ENCODE assay signal across 19 mouse cellular contexts in the genomic region with DNA sequence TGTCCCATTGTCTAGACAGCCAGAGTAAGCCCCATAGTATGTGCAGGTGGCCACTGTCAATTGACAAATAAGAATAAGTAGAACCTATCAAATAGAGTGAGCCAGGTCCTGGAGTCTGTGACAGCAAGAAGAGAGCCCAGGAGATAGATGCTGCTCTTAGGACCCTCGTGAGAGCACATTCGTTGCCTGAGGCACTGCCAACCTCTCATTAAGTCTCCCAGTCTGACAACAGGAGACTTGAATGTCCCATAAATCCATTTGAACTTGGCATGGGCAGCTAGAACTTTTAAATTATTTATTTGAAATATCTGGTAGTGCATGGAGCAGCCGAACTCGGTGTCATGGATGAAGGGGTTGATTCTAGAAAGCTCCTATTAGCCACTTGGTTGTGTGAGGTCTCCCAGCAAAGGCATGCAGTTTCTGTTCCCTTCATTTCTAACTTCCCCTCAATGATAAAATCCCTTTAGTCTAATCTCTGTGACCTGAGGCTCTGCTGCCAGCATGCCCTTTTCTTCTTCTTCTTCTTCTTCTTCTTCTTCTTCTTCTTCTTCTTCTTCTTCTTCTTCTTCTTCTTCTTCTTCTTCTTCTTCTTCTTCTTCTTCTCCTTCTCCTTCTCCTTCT. TPM values are rescaled to one million over a fixed set of nuclear protein-coding genes. Genes with fewer than 3 reads are reported as not detected.
DNase-seq lines count a peak whose midpoint lies in the region; ATAC-seq and TF ChIP-seq lines count a peak whose summit lies in the region.
"Had no signal": no experiment of that assay in that cellular context is flagged by ENCODE, and none has a peak within 500 bp of the region (broad histone marks: within the 10 kb centered on the region; RNA-seq: fewer than 3 reads in every experiment).

No protein-coding gene starts in this region.

- peaks cover 8% of the 10 kb centered on the region for H3K27me3 ChIP-seq in forebrain, embryonic 10.5 days (ENCODE audit: poor library complexity, severe bottlenecking)
- no peaks in the 10 kb centered on the region for H3K27me3 ChIP-seq in forebrain, embryonic 11.5 days (ENCODE audit: control insufficient read depth, insufficient read depth, low read length)
- peaks cover 3% of the 10 kb centered on the region; the same call in 1 of the 2 replicates for H3K27me3 ChIP-seq in forebrain, embryonic 13.5 days
- no peaks in the 10 kb centered on the region for H3K27me3 ChIP-seq in forebrain, postnatal 0 days (ENCODE audit: insufficient read depth, low read length)
- H3K27me3 ChIP-seq: embryonic facial prominence, embryonic 12.5 days; heart, embryonic 12.5 days; intestine, embryonic 15.5 days; Patski had no signal

- no peak overlapping the region for H3K4me3 ChIP-seq in forebrain, embryonic 10.5 days
- no peak overlapping the region for H3K4me3 ChIP-seq in forebrain, embryonic 11.5 days (ENCODE audit: low read depth, low read length)
- no peak overlapping the region for H3K4me3 ChIP-seq in forebrain, embryonic 13.5 days
- H3K4me3 ChIP-seq in forebrain, postnatal 0 days (ENCODE audit: low read depth, low read length): no peak overlapping the region
- no peak overlapping the region for H3K4me3 ChIP-seq in olfactory bulb, adult 2 months (ENCODE audit: insufficient read depth, low read depth, low read length)
- H3K4me3 ChIP-seq: embryonic facial prominence, embryonic 12.5 days; heart, embryonic 12.5 days; hindbrain, embryonic 10.5 days; intestine, embryonic 15.5 days had no signal

- no peak for TF ChIP-seq CTCF in forebrain, postnatal 0 days (IDR thresholded peaks at IDR 0.05; ENCODE audit: low read depth)
- TF ChIP-seq CTCF in olfactory bulb, adult 2 months (IDR thresholded peaks at IDR 0.05; ENCODE audit: insufficient read depth, low read depth, low read length): no peak

- no peak for ATAC-seq in forebrain, embryonic 11.5 days (replicated peaks; ENCODE audit: low FRiP score)
- no peak for ATAC-seq in forebrain, embryonic 13.5 days
- peak; percentile 32; the same call in 1 of the 2 replicates for ATAC-seq in forebrain, postnatal 0 days
- no peak for ATAC-seq in activated CD4-positive, CD25-positive, alpha-beta regulatory T cell, adult 4 months
- ATAC-seq: intestine, embryonic 15.5 days; Patski had no signal

- H3K27ac ChIP-seq in forebrain, embryonic 10.5 days: peak overlapping the region; percentile 8; the same call in 1 of the 2 replicates
- no peak overlapping the region for H3K27ac ChIP-seq in forebrain, embryonic 11.5 days (ENCODE audit: low read depth, low read length)
- H3K27ac ChIP-seq in forebrain, embryonic 13.5 days: peak overlapping the region; percentile 71
- peak overlapping the region; percentile 73 for H3K27ac ChIP-seq in forebrain, postnatal 0 days (ENCODE audit: low read depth, low read length)
- peak overlapping the region; percentile 18; the same call in 1 of the 2 replicates for H3K27ac ChIP-seq in olfactory bulb, adult 2 months (ENCODE audit: insufficient read depth, low read depth, low read length)
- H3K27ac ChIP-seq: embryonic facial prominence, embryonic 12.5 days; hindbrain, embryonic 10.5 days; hindbrain, embryonic 14.5 days; intestine, embryonic 15.5 days had no signal

- peaks cover 47% of the 10 kb centered on the region for H3K4me1 ChIP-seq in forebrain, embryonic 10.5 days
- H3K4me1 ChIP-seq in forebrain, embryonic 11.5 days (replicated peaks; ENCODE audit: control insufficient read depth, insufficient read depth, low read length): peaks cover 3% of the 10 kb centered on the region; the same call in 1 of the 2 replicates
- H3K4me1 ChIP-seq in forebrain, embryonic 13.5 days: peaks cover 25% of the 10 kb centered on the region
- H3K4me1 ChIP-seq in forebrain, postnatal 0 days (ENCODE audit: insufficient read depth): peaks cover 5% of the 10 kb centered on the region
- peaks cover 4% of the 10 kb centered on the region for H3K4me1 ChIP-seq in olfactory bulb, adult 2 months (ENCODE audit: control insufficient read depth, insufficient read depth, low read length)
- H3K4me1 ChIP-seq: intestine, embryonic 15.5 days had no signal

- TF ChIP-seq POLR2A in olfactory bulb, adult 2 months (IDR thresholded peaks at IDR 0.05; ENCODE audit: insufficient read depth, low read depth, low read length): no peak

- no peak for DNase-seq in forebrain, embryonic 10.5 days (ENCODE audit: extremely low spot score, low spot score)
- no peak for DNase-seq in forebrain, embryonic 11.5 days (ENCODE audit: low spot score)
- DNase-seq in forebrain, postnatal 0 days: no peak
- no peak for DNase-seq in lung, adult 18-20 months
- no peak for DNase-seq in spleen, postnatal 4 days (ENCODE audit: low spot score in 2 of 2)
- DNase-seq: adrenal gland, postnatal 10 days; cerebellum, adult 2 months; cerebellum, postnatal 10 days; gastrocnemius, postnatal 14 days; kidney, adult 18-20 months had no signal

- no peaks in the 10 kb centered on the region for H3K9me3 ChIP-seq in forebrain, embryonic 10.5 days
- no peaks in the 10 kb centered on the region for H3K9me3 ChIP-seq in forebrain, embryonic 11.5 days (ENCODE audit: control insufficient read depth, low read length)
- no peaks in the 10 kb centered on the region for H3K9me3 ChIP-seq in forebrain, embryonic 13.5 days (replicated peaks)
- H3K9me3 ChIP-seq in forebrain, postnatal 0 days (ENCODE audit: low read length): no peaks in the 10 kb centered on the region
- H3K9me3 ChIP-seq: embryonic facial prominence, embryonic 12.5 days; heart, embryonic 12.5 days; hindbrain, embryonic 10.5 days; intestine, embryonic 15.5 days had no signal

- no peaks in the 10 kb centered on the region for H3K36me3 ChIP-seq in forebrain, embryonic 10.5 days (replicated peaks)
- H3K36me3 ChIP-seq in forebrain, embryonic 11.5 days (ENCODE audit: control insufficient read depth, insufficient read depth, low read length): no peaks in the 10 kb centered on the region
- H3K36me3 ChIP-seq in forebrain, embryonic 13.5 days (ENCODE audit: poor library complexity, severe bottlenecking): no peaks in the 10 kb centered on the region
- H3K36me3 ChIP-seq in forebrain, postnatal 0 days (ENCODE audit: insufficient read depth): no peaks in the 10 kb centered on the region
- H3K36me3 ChIP-seq: embryonic facial prominence, embryonic 12.5 days; heart, embryonic 12.5 days; hindbrain, embryonic 10.5 days; intestine, embryonic 15.5 days had no signal

- no peak overlapping the region for H3K4me2 ChIP-seq in forebrain, embryonic 11.5 days (ENCODE audit: low read depth, low read length, severe bottlenecking)
- H3K4me2 ChIP-seq in forebrain, embryonic 13.5 days: peak overlapping the region; percentile 8; the same call in 1 of the 2 replicates
- peak overlapping the region; percentile 8; the same call in 1 of the 2 replicates for H3K4me2 ChIP-seq in forebrain, postnatal 0 days (ENCODE audit: low read depth)
- H3K4me2 ChIP-seq: embryonic facial prominence, embryonic 12.5 days; heart, embryonic 12.5 days; hindbrain, embryonic 14.5 days; intestine, embryonic 15.5 days had no signal

- no peak overlapping the region for H3K9ac ChIP-seq in forebrain, embryonic 11.5 days (ENCODE audit: low read length)
- H3K9ac ChIP-seq in forebrain, embryonic 13.5 days: no peak overlapping the region
- no peak overlapping the region for H3K9ac ChIP-seq in forebrain, postnatal 0 days
- H3K9ac ChIP-seq: embryonic facial prominence, embryonic 12.5 days; heart, embryonic 12.5 days; hindbrain, embryonic 14.5 days; intestine, embryonic 15.5 days had no signal

- 88% methylated on average over 4 of the region's 4 CpGs for WGBS in forebrain, embryonic 10.5 days
- 74% methylated on average over 4 of the region's 4 CpGs for WGBS in forebrain, embryonic 11.5 days
- 62% methylated on average over 4 of the region's 4 CpGs for WGBS in forebrain, embryonic 13.5 days
- WGBS in forebrain, postnatal 0 days: 39% methylated on average over 4 of the region's 4 CpGs
- 59% methylated on average over 4 of the region's 4 CpGs for WGBS in olfactory bulb, adult 2 months

RNA-seq across cellular contexts. Expression of gene Bach2, which starts 49.1 kb away (rescaled TPM):
- 7.1 and 7.3 TPM in 2 replicates for polyA plus RNA-seq in forebrain, embryonic 10.5 days (2016; fragmentation: Nextera tagmentation; extraction: Ambion mirVana)
- polyA plus RNA-seq in forebrain, embryonic 11.5 days (2014; fragmentation: Nextera tagmentation; extraction: Ambion mirVana): 16.2 and 17.3 TPM in 2 replicates
- 26.2 and 31.6 TPM in 2 replicates for polyA plus RNA-seq in forebrain, embryonic 13.5 days (2015; fragmentation: Nextera tagmentation; extraction: Ambion mirVana)
- 16.2 and 19.0 TPM in 2 replicates for total RNA-seq in forebrain, postnatal 0 days (2014; rRNA removed)
- polyA plus RNA-seq in forebrain, postnatal 0 days (2015; fragmentation: Nextera tagmentation; extraction: Ambion mirVana): 9.1 and 16.0 TPM in 2 replicates
- polyA plus RNA-seq in olfactory bulb, adult 2 months (2012; ENCODE audit: insufficient read depth, insufficient read length, low replicate concordance, missing spikeins): not detected in 2 replicates
- 10 to 100 TPM; 11.8 to 17.2 TPM for polyA plus RNA-seq in activated CD4-positive, CD25-positive, alpha-beta regulatory T cell, adult 4 months (2017; shearing (Covaris generic))
